Comparison of ENCODE assay signal across 1 mouse cellular context in genomic region chr7:28817957-28818356, GRCm38 (mm10).
A peak's percentile ranks its signal among the peaks of the same experiment; 100 is the strongest.
TF ChIP-seq lines count a peak whose summit lies in the region.

No protein-coding gene starts in this region.

TF ChIP-seq in MEL, 35 proteins besides CTCF, POLR2A, EP300 and RAD21:
- peak; percentile 74 for TF ChIP-seq POLR2AphosphoS2 (IDR thresholded peaks at IDR 0.05; ENCODE audit: low read length)
- TF ChIP-seq MAZ (IDR thresholded peaks at IDR 0.05; ENCODE audit: low read depth, low read length) = 0 out of 2 replicates have a peak, but pooled peaks have one; percentile 5
- no peak for TF ChIP-seq MAX (IDR thresholded peaks at IDR 0.05; ENCODE audit: low read length)
- TF ChIP-seq ZMIZ1 (IDR thresholded peaks at IDR 0.05; ENCODE audit: low read depth, low read length) = 0 out of 2 replicates have a peak, but pooled peaks have one; percentile 20
